Mouse (Mus musculus): ENCODE results near the gene Tbce.
"Not testable (repeated sequence)": the region's sequence is repeated elsewhere in the genome, so short reads cannot be mapped to it uniquely, and the experiment has no call there.

The Tbce gene

DNA sequence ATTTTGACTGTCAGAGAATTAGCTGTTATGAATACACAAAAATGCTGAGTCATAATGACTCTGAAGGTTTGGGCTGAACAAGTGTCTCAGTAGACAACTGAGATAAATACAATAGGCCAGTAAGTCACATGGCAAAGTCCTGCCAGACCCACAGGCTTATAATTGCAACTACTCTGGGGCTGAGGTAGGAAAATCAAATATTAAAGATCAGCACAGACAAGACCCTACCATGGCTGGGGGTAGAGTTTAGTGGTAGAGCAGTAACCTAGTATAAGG, 5.4 kb downstream of the Tbce start:
- no peak for DNase-seq (ENCODE audit: low spot score in 2 of 2)

DNA sequence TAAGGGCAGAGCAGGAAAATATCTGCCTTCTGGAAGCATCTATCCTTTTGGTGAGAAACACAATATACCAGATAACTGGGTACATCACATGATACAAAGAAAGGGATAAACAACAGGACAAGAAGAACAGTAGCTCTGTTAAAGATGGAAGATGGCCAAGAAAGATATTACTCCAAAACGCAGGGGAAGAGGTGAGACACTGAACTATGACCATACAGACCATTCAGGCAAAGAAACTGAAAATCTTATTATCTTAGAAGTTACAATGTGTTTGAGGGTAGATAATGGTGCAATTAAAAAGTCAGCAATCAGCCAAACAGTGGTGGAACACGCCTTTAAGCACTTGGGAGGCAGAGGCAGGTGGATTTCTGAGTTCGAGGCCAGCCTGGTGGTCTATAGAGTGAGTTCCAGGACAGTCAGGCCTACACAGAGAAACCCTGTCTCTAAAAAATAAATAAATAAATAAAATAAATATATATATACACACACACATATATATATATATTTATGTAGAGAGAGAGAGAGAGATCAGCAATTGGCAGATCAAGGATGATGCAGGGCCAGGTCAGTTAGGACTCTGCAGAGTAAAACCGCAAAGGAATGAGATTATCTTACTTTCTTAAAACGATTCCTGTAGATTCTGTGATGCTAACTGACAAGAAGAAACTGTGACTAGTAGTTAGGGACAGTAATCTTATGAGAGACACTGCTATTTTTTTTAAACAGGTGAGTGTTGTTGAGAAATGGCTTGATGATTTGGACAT, 5.9 kb downstream of the Tbce start:
- DNase-seq (ENCODE audit: low spot score in 2 of 2): no peak

DNA sequence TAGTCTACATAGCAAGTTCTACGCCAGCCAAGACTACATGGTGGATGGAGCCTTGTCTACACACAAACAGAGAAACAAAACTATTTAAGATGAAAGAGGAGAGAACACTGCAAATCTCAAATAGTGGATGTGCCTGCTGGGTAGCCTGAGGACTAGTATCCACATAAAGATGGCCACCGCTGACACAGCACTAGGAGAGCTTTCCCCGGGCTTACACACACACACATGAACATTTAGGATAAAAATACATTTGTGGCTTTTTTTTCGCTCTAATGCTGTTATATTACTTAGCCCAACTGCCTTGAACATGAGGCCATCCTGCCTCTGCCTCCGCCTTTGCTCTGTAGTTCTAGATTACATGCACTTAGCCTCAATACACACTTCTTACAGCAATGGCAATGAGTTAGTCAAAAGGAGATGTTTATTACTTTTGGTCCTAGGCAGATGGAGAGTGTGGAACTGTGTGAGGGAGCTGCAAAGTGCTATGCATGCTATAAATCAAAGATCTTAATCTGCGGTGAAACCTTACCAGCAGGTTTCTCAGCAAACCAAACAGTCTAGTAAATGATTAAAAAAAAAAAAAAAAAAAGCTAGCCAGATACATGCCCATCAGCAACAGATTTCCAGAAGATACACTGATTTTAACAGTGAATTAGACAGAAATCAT, 13.2 kb downstream of the Tbce start:
- DNase-seq (ENCODE audit: low spot score in 2 of 2): no peak

DNA sequence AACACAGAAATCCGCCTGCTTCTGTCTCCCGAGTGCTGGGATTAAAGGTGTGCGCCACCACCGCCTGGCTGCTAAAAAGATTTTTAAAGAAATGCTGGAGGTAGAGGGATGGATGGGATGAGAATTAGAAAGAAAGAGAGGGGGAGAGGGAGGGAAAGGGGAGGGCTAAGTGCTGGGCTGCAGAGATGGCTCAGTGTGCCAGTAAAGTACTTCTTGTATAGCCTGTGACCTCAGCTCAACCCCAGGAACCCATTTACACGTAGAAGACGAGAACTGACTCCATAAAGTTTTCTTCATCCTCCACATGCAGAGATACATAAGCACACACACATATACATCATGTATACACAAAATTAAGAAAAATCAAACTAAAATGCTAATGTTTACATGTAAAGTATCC, 13.9 kb downstream of the Tbce start:
- no peak for DNase-seq (ENCODE audit: low spot score in 2 of 2)

DNA sequence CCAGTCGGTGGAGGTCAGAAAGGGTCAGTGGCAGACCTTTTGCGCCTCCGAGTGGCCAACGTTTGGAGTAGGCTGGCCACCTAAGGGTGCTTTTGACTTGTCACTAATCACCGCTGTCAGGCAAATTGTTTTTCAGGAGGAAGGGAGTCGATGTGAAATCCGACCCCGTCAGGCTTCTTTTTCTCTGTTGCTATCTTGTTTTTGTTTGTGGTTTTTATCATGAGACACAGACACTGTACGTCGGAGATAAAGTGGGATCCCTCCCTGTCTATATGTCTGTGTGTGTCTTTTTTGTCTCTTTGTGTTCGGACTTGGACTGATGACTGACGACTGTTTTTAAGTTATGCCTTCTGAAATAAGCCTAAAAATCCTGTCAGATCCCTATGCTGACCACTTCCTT, 18.0 kb downstream of the Tbce start:
- DNase-seq (ENCODE audit: low spot score in 2 of 2): not testable (repeated sequence)

- no peak for DNase-seq (ENCODE audit: low spot score in 2 of 2)
These were observed 20.6 kb downstream of the Tbce start for GRCm38 (mm10) chr13:14018852-14019251.

DNA sequence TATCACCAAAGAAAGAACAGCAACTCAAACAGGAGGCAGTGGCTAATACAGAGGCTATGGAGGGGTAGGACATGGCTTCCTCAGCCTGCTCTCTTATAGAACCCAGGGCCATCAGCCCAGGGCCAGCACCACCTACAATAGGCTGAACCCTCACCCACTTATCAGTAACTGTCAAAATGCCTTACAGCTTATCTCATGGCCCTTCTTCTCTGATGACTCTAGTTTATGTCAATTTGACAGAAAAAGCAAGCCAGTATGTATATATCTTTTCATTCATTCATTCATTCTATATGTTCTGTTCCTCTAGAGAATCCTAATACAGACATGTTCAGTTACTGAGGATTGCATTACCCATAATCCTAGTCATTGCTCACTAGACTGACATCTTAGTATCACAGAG, 21.2 kb downstream of the Tbce start:
- no peak for DNase-seq (ENCODE audit: low spot score in 2 of 2)

GRCm38 (mm10) chr13:14015609-14016008, 23.8 kb downstream of the Tbce start:
- no peak for DNase-seq (ENCODE audit: low spot score in 2 of 2)

- DNase-seq (ENCODE audit: low spot score in 2 of 2): no peak
These were observed 24.9 kb downstream of the Tbce start for GRCm38 (mm10) chr13:14014540-14014939.

- no peak for DNase-seq (ENCODE audit: low spot score in 2 of 2)
These were observed 25.4 kb downstream of the Tbce start for GRCm38 (mm10) chr13:14014001-14014400.

DNA sequence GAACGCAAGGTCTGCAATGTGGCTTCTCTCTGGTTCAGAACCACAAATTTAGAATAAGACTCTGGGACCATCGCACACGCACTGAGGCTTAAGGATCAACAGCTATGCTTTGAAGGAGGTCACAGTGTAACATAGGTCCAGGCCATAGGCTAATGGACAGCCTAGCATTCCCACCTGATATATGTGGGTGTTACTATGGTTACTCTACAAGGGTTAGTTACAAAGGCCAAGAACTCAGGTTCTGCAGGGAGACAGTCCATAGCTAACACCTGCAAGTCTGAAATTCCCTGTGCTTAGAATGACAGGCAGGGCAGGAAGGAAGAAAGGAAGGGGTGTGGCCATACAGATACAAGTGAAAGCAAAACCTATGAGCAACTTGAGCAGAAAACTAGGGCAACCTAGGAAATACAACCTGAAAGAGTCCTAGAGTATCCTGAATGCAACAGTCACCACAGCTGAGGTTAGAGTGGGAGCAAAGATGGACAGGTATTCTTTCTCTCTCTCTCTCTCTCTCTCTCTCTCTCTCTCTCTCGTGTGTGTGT, 27.9 kb downstream of the Tbce start:
- no peak for DNase-seq (ENCODE audit: low spot score in 2 of 2)

DNA sequence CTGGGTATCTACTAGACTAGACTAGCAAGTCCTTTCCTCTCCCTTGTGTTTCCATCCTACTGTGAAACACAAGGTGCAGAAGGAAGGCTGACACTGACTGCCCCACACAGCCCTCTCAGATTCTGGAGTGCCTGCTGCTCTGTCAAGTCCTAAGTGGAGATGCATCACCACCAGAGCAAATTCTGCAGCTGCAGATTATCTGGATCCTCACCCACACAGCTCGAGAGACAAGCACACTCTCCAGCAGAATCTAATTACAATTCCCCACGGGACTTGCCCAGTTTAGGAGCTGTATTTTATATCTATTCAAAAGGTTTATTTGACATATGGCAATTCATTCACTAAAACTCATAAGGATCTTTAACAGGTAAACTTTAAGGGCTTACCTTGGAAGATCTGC, 33.4 kb downstream of the Tbce start:
- DNase-seq (ENCODE audit: low spot score in 2 of 2): no peak

- DNase-seq (ENCODE audit: low spot score in 2 of 2): no peak
These were observed 34.4 kb downstream of the Tbce start for GRCm38 (mm10) chr13:14004999-14005398.

GRCm38 (mm10) chr13:14004086-14004485, 35.4 kb downstream of the Tbce start:
- DNase-seq (ENCODE audit: low spot score in 2 of 2): no peak

DNA sequence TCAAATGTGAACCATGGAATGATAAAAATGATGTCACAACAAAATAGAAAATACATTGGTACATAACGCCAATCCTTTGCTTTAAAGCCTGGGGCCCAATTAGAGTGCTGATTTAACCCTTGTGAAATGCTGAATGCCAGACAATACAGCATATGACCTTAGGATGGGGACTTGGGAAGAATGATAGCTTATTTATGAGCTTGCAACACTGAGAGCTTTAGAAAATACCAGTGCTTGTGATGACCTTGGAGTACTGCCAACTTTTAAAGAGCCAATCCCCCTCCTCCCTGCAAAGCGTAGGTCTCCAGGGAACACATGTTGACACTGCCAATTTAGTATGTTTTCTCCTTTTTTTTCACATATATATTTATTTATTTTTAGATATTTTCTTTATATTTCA, 36.7 kb downstream of the Tbce start:
- no peak for DNase-seq (ENCODE audit: low spot score in 2 of 2)

DNA sequence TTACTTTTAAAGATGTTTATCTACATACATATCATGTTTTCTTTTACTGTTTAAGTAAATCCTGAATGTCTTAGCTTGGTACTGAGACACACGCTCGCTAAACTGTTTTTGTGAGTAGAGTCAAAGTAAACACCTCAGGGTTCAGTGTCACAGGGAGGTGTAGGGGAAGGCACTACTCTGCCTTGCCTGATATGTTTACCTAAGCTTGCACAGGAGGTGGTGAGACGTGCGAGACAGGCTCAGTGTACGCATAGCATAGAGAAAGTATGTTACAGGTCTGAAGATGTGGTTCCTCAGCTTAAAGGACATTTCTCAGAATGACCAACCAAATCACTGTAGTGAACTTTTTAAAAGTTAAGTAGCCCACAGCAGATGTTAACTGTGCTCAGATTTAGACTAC, 42.0 kb downstream of the Tbce start:
- DNase-seq (ENCODE audit: low spot score in 2 of 2): no peak

GRCm38 (mm10) chr13:13995046-13995445, 44.4 kb downstream of the Tbce start:
- no peak for DNase-seq (ENCODE audit: low spot score in 2 of 2)

DNA sequence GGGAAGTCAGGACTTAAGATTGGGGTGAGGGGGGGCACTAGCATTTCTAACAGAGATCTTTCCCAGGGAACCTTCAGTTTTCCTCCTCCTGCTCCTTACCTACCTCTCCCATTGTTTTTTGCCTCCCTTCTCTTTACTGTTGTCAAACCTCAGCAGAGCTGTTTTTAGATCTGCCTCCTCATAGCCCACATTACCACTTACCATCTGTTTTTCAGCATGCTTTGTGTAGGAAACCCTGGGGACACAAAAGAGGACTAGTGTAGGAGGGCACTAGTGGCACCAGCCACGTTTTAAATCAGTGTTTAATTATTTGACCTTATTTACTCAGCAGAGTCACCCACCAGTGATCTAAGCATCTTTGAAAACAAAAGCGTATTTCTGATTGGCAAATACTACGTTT, 46.4 kb downstream of the Tbce start:
- DNase-seq (ENCODE audit: low spot score in 2 of 2): peak in 1 of 2 experiments; percentile 56

DNA sequence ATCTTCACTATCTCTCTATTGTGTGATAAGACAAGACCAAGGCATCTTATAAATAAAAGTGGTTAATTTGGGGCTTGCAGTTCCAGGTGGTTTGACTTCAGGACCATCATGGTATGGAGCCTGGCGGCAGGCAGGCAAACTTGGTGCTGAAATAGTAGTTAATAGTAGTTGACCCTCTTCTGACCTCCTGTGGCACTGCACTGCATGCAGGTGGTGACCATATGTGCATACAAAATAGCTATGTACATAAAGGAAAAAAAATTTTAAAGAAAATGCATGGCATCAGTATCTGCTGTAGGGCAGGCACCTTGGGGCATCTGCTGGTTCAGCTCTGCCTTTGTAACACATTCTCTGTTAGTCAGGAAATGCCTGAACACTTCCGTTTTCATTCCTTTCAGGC, 49.0 kb downstream of the Tbce start:
- no peak for DNase-seq (ENCODE audit: low spot score in 2 of 2)

DNA sequence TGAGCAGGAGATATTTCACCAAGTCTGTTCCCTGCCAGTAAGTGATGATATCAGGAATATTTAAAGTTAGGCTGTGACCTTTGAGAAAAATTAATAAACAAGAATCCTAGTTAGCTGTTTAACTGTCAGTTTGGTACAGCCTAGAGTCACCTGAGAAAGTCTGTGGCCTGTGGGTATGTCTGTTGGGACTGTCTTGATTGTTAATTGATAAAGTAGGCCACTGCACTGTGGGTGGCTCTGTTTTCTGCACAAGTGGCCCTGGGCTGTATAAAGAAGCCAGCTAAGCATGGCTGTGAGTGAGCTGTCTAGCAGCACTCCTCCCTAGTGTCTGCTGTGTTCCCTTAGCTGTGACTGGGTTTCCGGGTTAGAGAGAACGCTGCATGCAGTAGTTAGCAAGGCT, 50.3 kb downstream of the Tbce start:
- no peak for DNase-seq (ENCODE audit: low spot score in 2 of 2)

DNA sequence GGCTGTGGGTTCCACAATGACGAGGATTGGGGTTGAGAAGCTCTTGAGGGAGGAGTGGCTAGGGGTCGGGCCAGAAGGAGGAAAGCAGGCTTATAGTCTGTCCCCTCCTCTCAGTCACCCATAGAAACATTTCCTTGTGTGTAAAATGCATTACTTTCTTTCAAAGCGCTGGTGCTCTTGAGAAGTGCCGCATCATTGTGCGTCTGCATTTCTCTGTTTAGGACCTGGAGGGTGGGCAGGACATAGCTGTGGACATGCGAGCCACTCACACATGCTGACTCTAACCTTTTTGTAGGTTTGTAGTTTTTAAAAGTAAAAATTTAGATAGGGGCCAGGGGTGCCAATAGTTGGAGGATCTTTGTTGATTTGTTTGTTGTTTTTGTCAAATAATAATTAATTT, 55.9 kb downstream of the Tbce start:
- no peak for DNase-seq (ENCODE audit: low spot score in 2 of 2)

- not testable (repeated sequence) for DNase-seq (ENCODE audit: low spot score in 2 of 2)
These were observed 57.6 kb downstream of the Tbce start for GRCm38 (mm10) chr13:13981842-13982241.

GRCm38 (mm10) chr13:13969796-13970195, 69.6 kb downstream of the Tbce start:
- no peak for DNase-seq (ENCODE audit: low spot score in 2 of 2)
